Mouse (Mus musculus) pancreas, adult 10 weeks (tissue): ENCODE results near the gene Gadd45a. TPM values are rescaled to one million over a fixed set of nuclear protein-coding genes. Genes with fewer than 3 reads are reported as not detected.

Experiments used
- polyA plus RNA-seq: library from polyadenylated mRNA; stranded (reverse); fragments of 350-450 nt; fragmentation: Illumina TruSeq; extraction: RNeasy Lipid Tissue Mini Kit (QIAGEN cat#74804); gene quantifications from one replicate; pipeline ENCODE4 v1.2.3, GENCODE M21; 2015; ENCODE audit warnings: low read depth, low replicate concordance; ENCODE audit not compliant: insufficient read depth

Gene Gadd45a
- polyA plus RNA-seq: 1.9 TPM

DNA sequence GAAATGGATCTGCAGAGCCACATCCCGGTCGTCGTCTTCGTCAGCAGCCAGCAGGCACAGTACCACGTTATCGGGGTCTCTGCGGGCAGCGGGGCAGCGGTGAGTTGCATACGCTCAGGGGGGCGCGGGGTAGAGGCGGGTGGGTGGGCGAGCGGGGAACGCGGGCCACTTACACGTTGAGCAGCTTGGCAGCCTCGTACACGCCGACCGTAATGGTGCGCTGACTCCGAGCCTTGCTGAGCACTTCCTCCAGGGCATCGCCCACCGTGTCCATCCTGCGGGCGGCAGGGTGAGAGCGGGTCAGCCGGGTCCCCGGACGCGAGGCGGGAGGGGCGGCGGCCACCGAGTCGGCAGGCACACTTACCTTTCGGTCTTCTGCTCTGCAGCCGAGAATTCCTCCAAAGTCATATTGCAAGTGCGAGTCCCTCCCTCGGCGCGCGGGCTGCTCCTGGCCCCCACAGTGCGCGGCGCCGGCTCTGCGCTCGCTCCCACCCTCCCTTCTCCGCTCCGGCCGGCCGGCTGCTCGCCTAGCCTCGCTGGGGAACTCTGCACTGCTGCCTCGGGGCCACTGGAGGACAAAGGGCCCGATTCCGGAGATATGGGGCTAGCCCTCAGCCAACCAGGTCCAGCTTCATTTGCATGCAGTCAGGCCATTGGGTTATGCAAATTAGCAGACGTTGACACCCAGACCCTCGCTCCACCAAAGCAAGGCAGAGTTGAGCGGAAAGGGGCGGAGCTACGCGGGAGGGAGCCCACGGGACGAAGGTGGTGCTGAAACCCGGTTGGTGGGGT is at the start of gene Gadd45a:
Gene Gadd45a, minus strand, starts transcription at position 621 of the 792 bp plus-strand sequence.

Other genes starting within 250 kb of the Gadd45a start
- not detected for gene Vmn1r39, start 226.8 kb downstream of the Gadd45a start, polyA plus RNA-seq
- 20.6 TPM for gene Gng12, start 141.1 kb downstream of the Gadd45a start, polyA plus RNA-seq
- gene Serbp1, start 200.7 kb upstream of the Gadd45a start, polyA plus RNA-seq: 50.4 TPM